Mouse (Mus musculus) CD4-positive, CD25-positive, alpha-beta regulatory T cell, adult 4 months (primary cell): ENCODE measurements around the gene Ifna6. TPM values are rescaled to one million over a fixed set of nuclear protein-coding genes. Genes with fewer than 3 reads are reported as not detected.
"Not testable (repeated sequence)": the region's sequence is repeated elsewhere in the genome, so short reads cannot be mapped to it uniquely, and the experiment has no call there.

Experiments used
- ATAC-seq: one replicate; pipeline ENCODE4 v1.8.0; 2017
- polyA plus RNA-seq, 2 experiments: library from polyadenylated mRNA; unstranded; fragments of 100-300 nt; shearing (Covaris generic); gene quantifications; one replicate each; pipeline ENCODE4 v1.2.1; 2017

Ifna6 gene
- polyA plus RNA-seq, result not detected

DNA sequence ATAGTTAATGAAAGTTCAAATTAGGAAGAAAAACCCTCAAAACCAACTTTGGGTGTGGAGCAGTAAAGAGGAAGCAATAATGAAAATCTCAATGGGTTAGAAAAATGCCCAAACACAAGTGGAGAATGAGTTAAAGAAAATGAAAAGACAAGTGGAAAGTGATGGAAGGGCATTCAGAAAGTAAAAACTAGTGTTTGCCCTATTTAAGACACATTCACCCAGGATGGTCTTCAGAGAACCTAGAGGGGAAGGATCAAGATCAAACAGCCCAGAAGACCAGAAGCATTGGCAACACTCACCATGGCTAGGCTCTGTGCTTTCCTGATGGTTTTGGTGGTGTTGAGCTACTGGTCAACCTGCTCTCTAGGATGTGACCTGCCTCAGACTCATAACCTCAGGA is at the start of gene Ifna6:
Gene Ifna6 (plus strand): TSS at position 301 of the 400 bp plus-strand sequence.
- ATAC-seq, result not testable (repeated sequence)

DNA sequence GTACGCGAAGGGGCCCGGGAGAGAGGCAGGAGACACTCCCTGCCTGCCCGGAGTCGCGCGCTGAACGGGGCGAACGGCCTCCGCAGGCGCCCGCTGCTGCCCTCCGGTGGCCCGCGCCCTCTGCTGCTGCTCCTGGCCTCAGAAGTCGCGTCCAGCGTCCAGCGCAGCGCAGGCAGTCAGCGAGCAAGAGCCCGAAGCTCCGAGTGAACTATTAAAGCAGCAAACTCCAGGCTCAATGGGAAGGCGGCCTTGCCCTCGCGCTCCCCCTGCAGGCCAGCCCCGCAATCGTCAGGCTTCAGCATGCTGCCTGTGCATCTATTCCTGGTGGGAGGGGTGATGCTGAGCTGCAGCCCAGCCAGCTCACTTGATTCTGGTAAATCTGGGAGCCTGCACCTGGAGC is 47.7 kb upstream of the Ifna6 start, which contains the start of gene Gm13272:
Gene Gm13272 (plus strand): TSS at position 301 of the 400 bp plus-strand sequence.
- ATAC-seq, result not testable (repeated sequence)

DNA sequence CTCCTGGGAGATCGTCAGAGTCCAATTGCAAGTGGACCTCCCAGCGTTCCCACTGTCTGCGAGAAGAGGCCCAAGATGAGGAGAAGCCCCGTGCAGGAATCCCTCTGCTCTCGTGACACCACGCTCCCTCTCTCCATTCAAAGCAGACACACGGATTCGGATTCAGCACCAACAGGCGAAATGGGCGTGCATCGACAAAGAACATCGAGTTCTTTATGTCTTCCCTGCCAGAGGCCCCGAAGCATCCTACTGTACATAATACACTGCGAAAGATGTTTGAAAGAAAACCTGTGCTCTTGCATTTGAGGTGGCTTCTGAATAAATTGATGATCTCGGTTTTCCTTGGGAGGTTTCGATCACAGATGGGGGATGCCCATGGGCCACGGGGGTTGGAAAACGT is 46.9 kb upstream of the Ifna6 start:
- ATAC-seq, result not testable (repeated sequence)

DNA sequence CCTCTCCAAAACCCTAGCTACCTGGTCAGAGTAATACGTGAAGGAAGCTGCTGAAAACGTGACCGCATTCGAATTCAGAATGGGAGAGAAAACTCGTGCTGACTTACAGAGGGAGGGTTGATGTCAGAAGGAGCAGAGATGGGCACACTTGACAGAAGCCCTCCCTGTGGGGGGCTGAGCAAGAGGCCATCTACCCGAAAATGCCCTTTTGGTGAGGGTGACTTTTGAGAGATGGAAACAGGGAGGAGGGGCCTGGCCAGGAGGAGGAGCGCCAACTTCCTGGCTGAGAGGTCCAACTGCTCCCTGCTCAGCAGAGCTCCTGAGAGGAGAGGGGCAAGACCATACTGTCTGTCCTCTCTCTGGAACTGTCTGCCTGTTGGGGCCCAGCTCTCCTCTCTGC is 45.4 kb upstream of the Ifna6 start, which contains the start of gene Ifnz:
Gene Ifnz (plus strand): TSS at position 301 of the 400 bp plus-strand sequence.
- ATAC-seq, result not testable (repeated sequence)

DNA sequence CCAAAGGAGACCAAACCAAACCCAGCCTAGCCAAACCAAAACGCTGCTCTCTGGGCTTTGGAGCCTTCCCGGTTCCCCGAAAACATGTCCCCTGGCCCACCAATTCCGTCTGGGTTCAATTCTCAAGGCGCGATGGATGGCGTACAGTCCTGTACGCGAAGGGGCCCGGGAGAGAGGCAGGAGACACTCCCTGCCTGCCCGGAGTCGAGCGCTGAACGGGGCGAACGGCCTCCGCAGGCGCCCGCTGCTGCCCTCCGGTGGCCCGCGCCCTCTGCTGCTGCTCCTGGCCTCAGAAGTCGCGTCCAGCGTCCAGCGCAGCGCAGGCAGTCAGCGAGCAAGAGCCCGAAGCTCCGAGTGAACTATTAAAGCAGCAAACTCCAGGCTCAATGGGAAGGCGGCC is 44.9 kb upstream of the Ifna6 start:
- ATAC-seq, result not testable (repeated sequence)

DNA sequence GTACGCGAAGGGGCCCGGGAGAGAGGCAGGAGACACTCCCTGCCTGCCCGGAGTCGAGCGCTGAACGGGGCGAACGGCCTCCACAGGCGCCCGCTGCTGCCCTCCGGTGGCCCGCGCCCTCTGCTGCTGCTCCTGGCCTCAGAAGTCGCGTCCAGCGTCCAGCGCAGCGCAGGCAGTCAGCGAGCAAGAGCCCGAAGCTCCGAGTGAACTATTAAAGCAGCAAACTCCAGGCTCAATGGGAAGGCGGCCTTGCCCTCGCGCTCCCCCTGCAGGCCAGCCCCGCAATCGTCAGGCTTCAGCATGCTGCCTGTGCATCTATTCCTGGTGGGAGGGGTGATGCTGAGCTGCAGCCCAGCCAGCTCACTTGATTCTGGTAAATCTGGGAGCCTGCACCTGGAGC is 41.8 kb upstream of the Ifna6 start, which contains the start of gene Gm13276:
Gene Gm13276 (plus strand): TSS at position 301 of the 400 bp plus-strand sequence.
- not testable (repeated sequence) for ATAC-seq

DNA sequence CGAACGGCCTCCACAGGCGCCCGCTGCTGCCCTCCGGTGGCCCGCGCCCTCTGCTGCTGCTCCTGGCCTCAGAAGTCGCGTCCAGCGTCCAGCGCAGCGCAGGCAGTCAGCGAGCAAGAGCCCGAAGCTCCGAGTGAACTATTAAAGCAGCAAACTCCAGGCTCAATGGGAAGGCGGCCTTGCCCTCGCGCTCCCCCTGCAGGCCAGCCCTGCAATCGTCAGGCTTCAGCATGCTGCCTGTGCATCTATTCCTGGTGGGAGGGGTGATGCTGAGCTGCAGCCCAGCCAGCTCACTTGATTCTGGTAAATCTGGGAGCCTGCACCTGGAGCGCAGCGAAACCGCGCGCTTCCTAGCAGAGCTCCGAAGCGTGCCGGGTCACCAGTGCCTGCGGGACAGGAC is 38.8 kb upstream of the Ifna6 start, which contains the start of gene Gm13277:
Gene Gm13277 (plus strand): TSS at position 231 of the 400 bp plus-strand sequence.
- ATAC-seq, result not testable (repeated sequence)

DNA sequence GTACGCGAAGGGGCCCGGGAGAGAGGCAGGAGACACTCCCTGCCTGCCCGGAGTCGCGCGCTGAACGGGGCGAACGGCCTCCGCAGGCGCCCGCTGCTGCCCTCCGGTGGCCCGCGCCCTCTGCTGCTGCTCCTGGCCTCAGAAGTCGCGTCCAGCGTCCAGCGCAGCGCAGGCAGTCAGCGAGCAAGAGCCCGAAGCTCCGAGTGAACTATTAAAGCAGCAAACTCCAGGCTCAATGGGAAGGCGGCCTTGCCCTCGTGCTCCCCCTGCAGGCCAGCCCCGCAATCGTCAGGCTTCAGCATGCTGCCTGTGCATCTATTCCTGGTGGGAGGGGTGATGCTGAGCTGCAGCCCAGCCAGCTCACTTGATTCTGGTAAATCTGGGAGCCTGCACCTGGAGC is 36.0 kb upstream of the Ifna6 start, which contains the start of gene Gm13278:
Gene Gm13278 (plus strand): TSS at position 301 of the 400 bp plus-strand sequence.
- not testable (repeated sequence) for ATAC-seq

DNA sequence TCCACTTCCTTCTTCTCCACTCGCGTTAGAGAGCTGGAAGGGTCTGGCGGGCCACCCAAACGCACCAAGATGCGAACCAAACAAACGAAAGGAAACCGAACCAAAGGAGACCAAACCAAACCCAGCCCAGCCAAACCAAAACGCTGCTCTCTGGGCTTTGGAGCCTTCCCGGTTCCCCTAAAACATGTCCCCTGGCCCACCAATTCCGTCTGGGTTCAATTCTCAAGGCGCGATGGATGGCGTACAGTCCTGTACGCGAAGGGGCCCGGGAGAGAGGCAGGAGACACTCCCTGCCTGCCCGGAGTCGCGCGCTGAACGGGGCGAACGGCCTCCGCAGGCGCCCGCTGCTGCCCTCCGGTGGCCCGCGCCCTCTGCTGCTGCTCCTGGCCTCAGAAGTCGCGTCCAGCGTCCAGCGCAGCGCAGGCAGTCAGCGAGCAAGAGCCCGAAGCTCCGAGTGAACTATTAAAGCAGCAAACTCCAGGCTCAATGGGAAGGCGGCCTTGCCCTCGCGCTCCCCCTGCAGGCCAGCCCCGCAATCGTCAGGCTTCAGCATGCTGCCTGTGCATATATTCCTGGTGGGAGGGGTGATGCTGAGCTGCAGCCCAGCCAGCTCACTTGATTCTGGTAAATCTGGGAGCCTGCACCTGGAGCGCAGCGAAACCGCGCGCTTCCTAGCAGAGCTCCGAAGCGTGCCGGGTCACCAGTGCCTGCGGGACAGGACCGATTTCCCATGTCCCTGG is 33.1 kb upstream of the Ifna6 start, which contains the start of gene Gm13275:
Gene Gm13275 (plus strand): TSS at position 552 of the 740 bp plus-strand sequence.
- ATAC-seq, result not testable (repeated sequence)

DNA sequence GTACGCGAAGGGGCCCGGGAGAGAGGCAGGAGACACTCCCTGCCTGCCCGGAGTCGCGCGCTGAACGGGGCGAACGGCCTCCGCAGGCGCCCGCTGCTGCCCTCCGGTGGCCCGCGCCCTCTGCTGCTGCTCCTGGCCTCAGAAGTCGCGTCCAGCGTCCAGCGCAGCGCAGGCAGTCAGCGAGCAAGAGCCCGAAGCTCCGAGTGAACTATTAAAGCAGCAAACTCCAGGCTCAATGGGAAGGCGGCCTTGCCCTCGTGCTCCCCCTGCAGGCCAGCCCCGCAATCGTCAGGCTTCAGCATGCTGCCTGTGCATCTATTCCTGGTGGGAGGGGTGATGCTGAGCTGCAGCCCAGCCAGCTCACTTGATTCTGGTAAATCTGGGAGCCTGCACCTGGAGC is 30.1 kb upstream of the Ifna6 start, which contains the start of gene Gm13279:
Gene Gm13279 (plus strand): TSS at position 301 of the 400 bp plus-strand sequence.
- ATAC-seq, result not testable (repeated sequence)

DNA sequence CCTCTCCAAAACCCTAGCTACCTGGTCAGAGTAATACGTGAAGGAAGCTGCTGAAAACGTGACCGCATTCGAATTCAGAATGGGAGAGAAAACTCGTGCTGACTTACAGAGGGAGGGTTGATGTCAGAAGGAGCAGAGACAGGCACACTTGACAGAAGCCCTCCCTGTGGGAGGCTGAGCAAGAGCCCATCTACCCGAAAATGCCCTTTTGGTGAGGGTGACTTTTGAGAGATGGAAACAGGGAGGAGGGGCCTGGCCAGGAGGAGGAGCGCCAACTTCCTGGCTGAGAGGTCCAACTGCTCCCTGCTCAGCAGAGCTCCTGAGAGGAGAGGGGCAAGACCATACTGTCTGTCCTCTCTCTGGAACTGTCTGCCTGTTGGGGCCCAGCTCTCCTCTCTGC is 27.9 kb upstream of the Ifna6 start, which contains the start of gene Gm13285:
Gene Gm13285 (plus strand): TSS at position 301 of the 400 bp plus-strand sequence.
- ATAC-seq, result not testable (repeated sequence)

DNA sequence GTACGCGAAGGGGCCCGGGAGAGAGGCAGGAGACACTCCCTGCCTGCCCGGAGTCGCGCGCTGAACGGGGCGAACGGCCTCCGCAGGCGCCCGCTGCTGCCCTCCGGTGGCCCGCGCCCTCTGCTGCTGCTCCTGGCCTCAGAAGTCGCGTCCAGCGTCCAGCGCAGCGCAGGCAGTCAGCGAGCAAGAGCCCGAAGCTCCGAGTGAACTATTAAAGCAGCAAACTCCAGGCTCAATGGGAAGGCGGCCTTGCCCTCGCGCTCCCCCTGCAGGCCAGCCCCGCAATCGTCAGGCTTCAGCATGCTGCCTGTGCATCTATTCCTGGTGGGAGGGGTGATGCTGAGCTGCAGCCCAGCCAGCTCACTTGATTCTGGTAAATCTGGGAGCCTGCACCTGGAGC is 24.3 kb upstream of the Ifna6 start, which contains the start of gene Gm13287:
Gene Gm13287 (plus strand): TSS at position 301 of the 400 bp plus-strand sequence.
- ATAC-seq, result not testable (repeated sequence)

DNA sequence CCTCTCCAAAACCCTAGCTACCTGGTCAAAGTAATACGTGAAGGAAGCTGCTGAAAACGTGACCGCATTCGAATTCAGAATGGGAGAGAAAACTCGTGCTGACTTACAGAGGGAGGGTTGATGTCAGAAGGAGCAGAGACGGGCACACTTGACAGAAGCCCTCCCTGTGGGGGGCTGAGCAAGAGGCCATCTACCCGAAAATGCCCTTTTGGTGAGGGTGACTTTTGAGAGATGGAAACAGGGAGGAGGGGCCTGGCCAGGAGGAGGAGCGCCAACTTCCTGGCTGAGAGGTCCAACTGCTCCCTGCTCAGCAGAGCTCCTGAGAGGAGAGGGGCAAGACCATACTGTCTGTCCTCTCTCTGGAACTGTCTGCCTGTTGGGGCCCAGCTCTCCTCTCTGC is 22.0 kb upstream of the Ifna6 start, which contains the start of gene Gm13288:
Gene Gm13288 (plus strand): TSS at position 301 of the 400 bp plus-strand sequence.
- not testable (repeated sequence) for ATAC-seq

DNA sequence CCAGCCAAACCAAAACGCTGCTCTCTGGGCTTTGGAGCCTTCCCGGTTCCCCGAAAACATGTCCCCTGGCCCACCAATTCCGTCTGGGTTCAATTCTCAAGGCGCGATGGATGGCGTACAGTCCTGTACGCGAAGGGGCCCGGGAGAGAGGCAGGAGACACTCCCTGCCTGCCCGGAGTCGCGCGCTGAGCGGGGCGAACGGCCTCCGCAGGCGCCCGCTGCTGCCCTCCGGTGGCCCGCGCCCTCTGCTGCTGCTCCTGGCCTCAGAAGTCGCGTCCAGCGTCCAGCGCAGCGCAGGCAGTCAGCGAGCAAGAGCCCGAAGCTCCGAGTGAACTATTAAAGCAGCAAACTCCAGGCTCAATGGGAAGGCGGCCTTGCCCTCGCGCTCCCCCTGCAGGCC is 21.5 kb upstream of the Ifna6 start:
- ATAC-seq, result not testable (repeated sequence)

DNA sequence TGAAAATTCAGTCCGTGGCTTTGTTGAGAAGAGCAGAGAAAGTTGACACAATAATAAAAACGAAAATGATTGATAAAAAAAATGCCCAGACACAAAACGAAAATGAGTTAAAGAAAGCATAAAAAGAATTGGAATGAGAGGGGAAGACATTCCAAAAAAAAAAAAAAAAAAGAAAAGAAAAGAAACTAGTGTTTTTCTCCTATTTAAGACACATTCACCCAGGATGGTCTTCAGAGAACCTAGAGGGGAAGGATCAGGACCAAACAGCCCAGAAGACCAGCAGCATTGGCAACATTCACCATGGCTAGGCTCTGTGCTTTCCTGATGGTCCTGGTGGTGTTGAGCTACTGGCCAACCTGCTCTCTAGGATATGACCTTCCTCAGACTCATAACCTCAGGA is 11.3 kb upstream of the Ifna6 start, which contains the start of gene Ifna7:
Gene Ifna7 (plus strand): TSS at position 301 of the 400 bp plus-strand sequence.
- no peak for ATAC-seq

DNA sequence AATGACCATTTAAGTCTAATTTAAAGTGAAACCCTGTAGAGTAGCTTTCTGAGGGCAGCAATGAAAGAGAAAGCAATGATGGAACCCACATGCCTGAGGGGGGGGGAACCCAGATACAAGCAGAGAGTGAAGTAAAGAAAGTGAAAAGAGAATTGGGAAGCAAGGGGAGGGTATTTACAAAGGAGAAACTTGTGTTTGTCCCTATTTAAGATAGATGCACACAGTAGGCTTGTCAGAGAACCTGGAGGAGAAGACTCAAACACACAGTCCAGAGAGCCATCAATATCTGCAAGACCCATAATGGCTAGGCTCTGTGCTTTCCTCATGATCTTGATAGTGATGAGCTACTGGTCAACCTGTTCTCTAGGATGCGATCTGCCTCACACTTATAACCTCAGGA is 7.6 kb upstream of the Ifna6 start, which contains the start of gene Ifna11:
Gene Ifna11 (plus strand): TSS at position 301 of the 400 bp plus-strand sequence.
- ATAC-seq, result no peak

DNA sequence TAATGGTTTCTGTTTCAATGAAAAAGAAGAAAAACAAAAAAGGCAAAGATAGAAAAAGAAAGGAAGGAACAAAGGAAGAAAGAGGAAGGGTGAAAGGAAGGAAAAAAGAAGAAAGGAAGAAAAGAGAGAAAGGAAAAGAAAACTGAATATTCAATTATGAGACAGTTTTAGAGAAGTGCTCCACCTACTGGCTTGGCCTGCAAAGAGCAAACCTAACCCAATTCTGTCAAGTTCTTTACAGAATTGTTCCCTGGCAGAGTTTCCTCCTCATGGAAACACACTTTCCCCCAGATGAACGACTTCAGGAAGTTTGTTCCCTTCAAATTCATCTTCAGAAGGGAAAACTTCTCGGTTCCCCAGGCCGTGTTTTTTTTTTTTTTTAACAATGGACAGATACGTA is 4.2 kb upstream of the Ifna6 start:
- peak; percentile 78 for ATAC-seq

DNA sequence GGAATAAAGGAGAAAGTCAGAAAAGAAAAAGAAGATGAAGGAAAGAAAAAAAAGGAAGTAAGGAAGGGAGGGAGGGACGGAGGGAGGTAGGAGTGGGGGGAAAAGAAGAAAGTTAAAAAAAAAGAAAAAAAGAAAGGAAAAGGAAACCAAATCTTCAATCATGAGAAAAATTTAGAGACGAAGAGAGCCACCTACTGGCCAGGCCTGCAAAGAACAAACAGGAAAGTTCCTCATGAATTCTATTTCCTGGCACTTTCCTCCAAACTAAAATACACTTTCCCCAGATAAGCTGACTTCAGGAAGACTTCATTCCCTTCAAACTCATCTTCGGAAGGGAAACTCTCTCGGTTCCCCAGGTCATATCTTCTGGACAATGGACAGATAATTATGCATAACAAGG is 3.3 kb downstream of the Ifna6 start:
- ATAC-seq, result peak; percentile 74

DNA sequence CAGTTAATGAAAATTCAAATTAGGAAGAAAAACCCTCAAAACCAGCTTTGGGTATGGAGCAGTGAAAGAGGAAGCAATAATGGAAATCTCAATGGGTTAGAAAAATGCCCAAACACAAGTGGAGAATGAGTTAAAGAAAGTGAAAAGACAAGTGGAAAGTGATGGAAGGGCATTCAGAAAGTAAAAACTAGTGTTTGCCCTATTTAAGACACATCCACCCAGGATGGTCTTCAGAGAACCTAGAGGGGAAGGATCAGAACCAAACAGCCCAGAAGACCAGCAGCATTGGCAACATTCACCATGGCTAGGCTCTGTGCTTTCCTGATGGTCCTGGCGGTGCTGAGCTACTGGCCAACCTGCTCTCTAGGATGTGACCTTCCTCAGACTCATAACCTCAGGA is 8.0 kb downstream of the Ifna6 start, which contains the start of gene Ifna5:
Gene Ifna5 (plus strand): TSS at position 301 of the 400 bp plus-strand sequence.
- ATAC-seq, result not testable (repeated sequence)

DNA sequence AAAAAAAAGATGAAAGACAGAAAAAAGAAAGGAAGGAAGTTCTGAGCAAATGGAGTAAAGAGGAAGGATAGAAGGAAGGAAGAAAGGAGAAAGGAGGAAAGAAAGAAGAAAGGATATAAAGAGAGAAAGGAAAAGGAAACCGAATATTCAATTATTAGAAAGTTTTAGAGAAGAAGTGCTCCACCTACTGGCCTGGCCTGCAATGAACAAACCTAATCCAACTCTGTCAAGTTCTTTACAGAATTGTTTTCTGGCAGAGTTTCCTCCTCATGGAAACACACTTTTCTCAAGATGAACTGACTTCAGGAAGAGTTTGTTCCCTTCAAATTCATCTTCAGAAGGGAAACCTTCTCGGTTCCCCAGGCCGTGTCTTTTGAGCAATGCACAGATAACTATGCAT is 11.6 kb downstream of the Ifna6 start:
- ATAC-seq, result peak; percentile 71

DNA sequence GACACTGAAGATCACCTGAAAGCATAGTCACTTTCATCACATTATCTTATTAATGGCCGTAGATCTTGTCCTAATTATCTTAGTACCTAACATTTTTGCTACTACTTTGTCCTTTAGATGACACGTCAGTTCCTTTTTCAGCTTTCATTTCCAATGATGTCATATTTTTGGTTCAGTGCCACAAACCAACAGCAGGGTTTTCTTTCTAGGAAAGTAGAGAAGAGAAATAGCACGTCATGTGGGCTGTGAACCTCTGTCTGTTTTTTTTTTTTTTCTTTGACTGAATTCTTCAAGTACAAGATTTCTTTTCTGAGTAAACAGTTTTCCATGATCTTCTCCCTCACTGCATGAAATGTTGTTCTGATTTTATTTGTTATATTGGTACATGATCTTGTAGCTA is 12.8 kb downstream of the Ifna6 start:
- no peak for ATAC-seq

DNA sequence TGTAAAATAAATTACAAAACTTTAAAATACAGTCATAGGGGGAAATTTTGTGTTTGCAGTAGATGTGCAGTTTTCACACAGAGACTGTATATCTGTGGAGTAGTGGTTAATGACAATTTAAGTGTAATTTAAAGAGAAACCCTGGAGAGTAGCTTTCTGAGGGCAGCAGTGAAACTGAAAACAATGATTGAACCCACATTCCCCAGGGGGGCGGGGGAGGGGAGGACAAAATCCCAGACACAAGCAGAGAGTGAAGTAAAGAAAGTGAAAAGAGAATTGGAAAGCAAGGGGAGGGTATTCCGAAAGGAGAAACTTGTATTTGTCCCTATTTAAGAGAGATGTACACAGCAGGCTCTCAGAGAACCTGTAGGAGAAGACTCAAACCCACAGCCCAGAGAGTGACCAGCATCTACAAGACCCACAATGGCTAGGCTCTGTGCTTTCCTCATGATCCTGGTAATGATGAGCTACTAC is 14.3 kb downstream of the Ifna6 start, which contains the start of gene Ifna4:
Gene Ifna4 (plus strand): TSS at position 424 of the 474 bp plus-strand sequence.
- no peak for ATAC-seq

DNA sequence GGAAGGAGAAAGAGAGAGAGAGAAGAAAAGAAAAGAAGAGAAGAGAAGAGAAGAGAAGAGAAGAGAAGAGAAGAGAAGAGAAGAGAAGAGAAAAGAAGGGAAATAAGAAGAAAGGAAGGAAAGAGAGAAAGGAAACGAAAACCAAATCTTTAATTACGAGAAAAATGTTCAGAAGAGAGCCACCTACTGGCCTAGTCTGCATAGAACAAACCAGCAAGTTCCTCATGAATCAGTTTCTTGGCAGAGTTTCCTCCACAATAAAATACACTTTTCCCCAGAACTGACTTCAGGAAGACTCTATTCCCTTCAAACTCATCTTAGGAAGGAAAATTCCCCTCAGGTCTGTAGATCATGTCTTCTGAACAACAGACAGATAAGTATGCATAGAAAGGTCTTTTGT is 18.1 kb downstream of the Ifna6 start:
- peak; percentile 71 for ATAC-seq
